Mouse (Mus musculus): ENCODE data around the gene Ankrd22.
"Not testable (repeated sequence)": the region's sequence is repeated elsewhere in the genome, so short reads cannot be mapped to it uniquely, and the experiment has no call there.

Ankrd22 gene

GRCm38 (mm10) chr19:34165891-34166290, at the start of gene Ankrd22:
Gene Ankrd22, minus strand, starts transcription at chr19:34166053.
- no peak for DNase-seq (ENCODE audit: low spot score)

DNA sequence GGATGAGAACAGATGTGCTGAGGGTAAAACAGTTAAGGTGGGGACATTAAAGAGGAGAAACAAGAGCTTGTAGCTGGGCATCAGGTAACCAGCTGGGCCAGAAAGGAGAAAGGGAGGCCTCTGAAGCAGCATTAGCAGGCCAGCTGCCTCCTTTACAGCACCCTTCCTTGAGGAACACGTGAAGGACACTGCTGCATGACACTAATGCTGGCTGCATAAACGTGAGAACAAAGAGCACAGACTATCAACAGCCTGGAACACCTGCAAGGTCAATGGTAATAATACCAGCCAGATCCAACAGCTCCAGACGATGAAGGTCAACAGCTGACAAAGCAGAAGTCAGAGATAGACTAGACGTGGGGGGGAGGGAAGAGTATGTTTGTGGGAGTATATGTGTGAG, 48.3 kb upstream of the Ankrd22 start:
- no peak for DNase-seq (ENCODE audit: low spot score)

DNA sequence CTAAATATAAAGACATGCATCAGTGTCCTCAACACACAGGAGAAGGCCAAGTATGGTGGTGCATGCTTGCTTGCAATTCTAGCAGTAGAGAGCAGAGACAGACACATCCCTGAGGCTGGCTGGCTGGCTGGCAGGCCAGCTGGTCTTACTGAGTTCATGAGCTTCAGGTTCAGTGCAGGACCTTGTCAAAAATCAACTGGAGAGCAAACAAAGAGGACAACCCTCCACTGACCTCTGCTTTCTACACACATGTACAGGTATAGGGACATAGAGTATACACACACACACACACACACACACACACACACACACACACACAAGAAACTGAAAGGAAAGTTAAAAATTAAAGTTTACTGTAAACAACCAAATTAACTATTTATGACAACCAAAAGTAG, 47.4 kb upstream of the Ankrd22 start:
- no peak for DNase-seq (ENCODE audit: low spot score)

GRCm38 (mm10) chr19:34212489-34213250, 46.8 kb upstream of the Ankrd22 start:
- DNase-seq (ENCODE audit: low spot score): no peak

DNA sequence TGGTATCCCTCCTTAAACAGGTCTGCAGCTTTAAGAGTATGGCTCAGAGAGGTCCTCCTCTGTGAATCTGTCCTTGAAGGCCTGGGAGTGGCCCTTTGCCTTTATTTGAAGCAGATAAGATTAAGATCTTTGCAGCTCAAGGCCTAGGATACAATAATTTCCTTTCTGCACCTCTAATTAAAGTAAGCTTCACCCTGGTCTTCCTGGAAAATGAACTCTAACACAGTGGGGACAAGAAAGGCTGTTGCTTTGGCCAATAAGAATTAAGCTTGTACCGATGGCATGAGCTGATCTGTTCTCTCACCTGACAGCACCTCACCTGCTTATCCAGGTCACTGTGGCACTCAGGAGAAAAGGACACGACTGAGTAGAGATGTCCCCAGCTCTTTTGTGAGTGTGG, 45.0 kb upstream of the Ankrd22 start:
- DNase-seq (ENCODE audit: low spot score): no peak

DNA sequence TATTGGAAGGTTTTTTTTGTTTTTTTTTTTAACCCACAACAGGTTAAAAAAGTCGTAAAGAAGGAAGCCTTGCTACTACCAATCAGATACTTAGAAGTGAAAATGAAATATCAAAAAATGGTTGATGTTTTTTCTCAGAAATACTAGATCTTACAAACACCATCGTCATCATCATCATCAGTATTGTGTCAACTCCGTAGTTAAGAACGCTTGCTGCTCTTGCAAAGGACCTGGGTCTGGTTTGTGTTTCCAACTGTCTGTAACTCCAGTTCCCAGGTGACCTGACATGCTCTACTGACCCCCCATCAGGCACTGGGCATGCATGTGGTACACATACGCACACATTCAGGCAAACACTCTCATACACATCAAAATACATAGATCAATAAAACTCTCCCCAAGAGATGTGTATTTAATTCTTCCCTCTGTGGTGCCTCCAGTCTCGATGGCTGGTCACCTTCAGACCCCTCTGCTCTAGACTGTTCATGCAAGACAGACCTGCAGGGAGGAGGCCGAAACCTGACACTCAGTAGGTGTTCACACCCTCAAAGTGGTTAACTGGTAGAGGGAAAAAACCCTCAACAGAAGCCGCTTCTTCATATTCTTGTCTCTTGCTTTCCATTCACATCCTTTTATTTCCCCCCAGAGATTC, 44.2 kb upstream of the Ankrd22 start:
- no peak for DNase-seq (ENCODE audit: low spot score)

DNA sequence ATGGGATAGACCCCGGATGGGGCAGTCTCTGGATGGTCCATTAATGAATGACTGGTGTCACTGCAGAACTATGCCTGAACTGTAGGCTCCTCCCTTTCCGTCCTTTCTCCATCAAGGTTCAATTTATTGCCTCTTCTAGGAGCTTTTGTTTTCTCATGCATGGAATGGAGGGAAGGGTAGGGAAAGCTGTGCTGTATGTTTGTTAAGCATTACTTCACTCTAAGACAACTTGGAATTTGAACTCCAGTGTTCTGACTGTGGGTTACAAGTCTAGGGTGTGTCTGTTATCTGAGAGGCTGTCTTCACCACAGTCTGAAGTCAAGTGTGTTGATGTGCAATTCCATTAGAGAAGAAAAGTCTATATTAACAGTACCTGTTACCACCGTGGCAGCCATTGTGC, 43.2 kb upstream of the Ankrd22 start:
- DNase-seq (ENCODE audit: low spot score): no peak

GRCm38 (mm10) chr19:34206760-34207440, 41.0 kb upstream of the Ankrd22 start:
- no peak for DNase-seq (ENCODE audit: low spot score)

DNA sequence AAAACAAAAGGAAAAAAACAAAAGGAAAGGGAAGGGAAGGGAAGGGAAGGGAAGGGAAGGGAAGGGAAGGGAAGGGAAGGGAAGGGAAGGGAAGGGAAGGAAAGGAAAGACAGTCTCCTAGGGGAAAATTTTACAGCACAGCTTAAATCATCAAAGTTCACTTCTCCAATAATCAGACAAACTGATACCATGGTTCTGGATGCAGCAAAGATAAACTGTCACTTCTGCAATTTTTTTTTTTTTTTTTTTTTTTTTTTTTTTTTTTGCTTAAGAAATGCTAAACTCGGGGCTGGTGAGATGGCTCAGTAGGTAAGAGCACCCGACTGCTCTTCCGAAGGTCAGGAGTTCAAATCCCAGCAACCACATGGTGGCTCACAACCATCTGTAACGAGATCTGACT, 40.3 kb upstream of the Ankrd22 start:
- DNase-seq (ENCODE audit: low spot score): not testable (repeated sequence)

DNA sequence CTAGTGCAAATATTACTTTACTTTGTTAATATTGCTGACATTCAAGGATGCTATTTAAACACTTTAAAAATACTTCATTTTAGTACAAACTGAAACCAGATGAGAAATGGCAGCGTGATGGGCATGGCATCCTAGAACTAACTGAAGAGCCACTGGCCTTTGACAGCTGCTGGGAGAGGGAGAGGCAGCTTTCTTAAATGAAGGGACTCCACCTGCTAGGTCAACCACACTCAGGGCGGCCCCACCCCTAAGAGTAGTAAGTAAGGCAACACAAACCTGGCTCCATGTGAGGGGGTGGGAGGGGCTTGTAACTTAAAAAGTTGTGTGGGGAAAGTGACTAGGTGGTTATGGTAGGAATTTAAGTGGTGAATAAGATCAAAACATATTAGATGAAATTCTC, 36.8 kb upstream of the Ankrd22 start:
- no peak for DNase-seq (ENCODE audit: low spot score)

DNA sequence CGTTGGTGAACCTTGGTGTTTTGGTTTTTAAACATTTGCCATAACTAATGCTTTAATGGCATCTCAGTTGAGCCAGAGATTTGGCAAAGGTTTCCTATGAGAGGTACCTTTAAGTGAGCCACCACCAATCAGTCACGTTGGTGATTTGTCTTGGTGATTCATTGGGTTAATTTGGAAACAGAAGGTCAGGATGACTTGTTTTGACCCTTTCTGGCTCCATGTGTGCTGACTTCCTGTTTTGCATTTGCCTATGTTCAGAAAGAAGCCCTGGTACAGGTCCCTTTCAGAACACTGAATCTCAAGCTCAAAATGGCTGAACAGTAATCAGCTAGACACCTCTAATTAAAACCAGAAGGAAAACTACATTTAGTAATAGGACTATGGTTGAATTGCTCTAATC, 33.6 kb upstream of the Ankrd22 start:
- DNase-seq (ENCODE audit: low spot score): no peak

- DNase-seq (ENCODE audit: low spot score): no peak
Measured at GRCm38 (mm10) chr19:34198901-34199300, 33.0 kb upstream of the Ankrd22 start.

GRCm38 (mm10) chr19:34198066-34198465, 32.2 kb upstream of the Ankrd22 start:
- DNase-seq (ENCODE audit: low spot score): no peak

DNA sequence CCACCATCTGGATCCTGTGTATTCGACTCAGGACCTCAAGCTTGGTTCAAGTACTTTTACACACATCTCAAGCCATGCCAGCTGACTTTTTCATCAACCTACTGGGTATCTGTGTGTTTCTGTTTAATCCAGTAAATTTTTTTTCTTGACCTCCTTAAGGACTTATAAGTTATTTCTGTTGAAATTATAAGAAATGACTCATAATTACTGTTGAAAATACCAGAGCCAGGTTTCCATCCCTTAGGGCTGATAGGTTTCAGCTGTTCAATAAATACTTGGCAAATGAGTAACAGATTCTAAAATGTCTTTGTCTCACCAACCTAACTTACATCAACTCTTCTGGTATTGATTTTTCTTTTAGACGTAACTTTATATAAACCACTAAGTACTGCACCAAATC, 29.2 kb upstream of the Ankrd22 start:
- no peak for DNase-seq (ENCODE audit: low spot score)

DNA sequence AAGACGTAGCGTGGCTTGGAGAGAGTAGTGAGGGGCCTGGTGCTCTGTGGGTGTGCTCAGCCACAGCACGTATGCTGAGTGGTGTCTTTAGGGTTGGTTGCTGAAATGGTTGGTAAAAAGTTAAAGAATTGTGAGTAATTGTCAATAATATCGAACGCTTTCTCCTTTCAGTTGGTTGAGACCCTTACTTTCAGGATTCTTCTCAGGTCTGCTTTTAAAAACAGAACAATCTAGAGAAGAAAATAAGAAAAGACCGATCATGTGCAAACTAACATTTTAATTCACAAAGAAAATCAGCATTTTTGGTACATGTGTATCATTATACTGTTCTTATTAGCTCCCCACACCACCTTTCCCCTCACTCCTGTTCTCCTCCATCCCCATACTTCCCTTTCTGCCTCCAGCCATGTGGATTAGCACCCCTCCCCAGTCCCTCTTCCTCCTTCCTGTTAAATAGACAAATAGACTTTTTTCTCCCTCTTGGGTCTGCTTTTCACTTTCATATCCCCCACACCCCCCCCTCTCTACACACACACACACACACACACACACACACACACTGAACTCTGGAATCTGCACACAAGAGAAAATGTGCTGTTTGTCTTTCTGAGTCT, 28.4 kb upstream of the Ankrd22 start:
- DNase-seq (ENCODE audit: low spot score): no peak

DNA sequence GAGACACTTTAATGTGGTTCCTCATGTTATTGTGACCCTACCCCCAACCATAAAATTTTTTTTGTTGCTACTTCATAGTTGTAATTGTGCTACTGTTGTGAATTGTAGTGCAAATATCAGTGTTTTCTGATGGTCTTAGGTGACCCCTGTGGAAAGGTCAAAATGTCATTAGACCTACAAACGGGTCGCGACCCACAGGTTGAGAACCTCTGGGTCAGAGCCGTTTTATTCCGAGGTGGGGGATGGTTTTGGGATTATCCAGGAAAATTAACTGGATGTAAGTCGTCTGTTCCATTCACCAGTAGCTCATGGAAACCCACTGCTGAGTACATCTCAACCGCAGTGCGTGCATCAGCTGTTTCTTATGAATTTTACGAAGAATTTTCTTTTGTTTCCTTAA, 27.8 kb upstream of the Ankrd22 start:
- no peak for DNase-seq (ENCODE audit: low spot score)

- DNase-seq (ENCODE audit: low spot score): peak; percentile 16
Measured at GRCm38 (mm10) chr19:34193149-34193548, 27.3 kb upstream of the Ankrd22 start.

DNA sequence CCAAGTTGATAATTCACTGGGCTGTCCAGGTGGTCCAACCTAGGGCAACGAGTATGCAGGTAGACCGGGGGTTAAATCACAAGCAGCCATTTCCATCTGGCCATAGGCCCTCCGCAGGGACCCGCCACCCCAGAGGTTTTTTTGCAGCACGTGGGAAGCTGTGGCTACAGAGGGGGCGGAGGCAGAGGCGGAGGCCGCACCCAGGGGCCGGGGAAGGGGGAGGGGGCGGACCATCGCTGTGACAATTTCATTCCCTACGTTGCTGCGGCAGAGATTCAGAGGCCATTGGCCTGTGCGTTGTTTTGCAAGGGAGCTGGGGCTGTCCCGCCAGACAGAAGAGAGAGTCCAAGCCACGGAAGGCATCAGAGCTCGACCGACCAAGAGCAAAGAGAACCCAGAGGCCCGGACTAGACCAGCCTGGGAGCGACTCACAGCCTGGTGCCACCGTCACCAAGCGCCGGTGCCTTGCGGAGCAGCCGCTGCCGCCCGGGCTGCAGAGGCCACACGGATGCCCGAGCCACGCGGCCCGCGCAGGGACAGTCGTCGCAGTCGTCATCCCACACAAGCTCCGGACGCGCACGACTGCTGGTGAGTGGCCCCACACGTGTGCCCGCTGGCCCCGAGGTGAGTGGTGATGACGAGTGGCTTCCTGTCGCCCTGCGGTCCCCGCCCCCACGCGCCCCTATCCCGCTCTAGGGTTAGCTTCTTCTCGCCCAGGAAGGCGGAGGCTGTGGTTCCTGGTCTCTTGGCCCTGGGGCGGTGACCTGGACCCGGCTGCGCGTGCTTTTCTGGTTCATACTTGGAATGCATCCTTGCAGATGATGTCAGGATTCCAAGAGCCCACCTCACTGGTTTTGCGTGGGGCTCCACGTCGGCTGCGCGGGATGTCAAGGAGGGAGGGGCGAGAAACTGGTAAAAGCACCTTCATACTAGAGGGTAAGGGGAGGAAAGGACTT, 26.4 kb upstream of the Ankrd22 start, which contains the start of gene Stambpl1:
Stambpl1 (plus strand) TSS at position 222 of the 956 bp plus-strand sequence.
- DNase-seq (ENCODE audit: low spot score): peak; percentile 19

DNA sequence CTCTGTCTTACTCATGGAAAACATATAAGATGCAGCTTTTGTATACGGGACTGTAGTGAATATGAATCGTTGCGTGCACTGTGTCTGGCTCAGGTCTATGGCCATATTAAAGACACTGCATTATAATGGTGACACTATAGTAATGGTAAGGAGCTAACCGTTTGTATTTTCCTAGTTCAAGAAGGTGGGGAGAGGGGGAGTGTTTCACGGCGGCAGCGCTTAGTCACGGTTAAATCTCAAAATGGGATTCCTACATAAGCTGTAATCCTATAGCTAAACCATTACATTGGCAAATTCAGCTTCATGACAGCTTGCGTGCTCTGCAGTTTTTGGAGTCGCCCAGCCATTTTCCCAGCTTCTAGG, 25.8 kb upstream of the Ankrd22 start:
- DNase-seq (ENCODE audit: low spot score): no peak

DNA sequence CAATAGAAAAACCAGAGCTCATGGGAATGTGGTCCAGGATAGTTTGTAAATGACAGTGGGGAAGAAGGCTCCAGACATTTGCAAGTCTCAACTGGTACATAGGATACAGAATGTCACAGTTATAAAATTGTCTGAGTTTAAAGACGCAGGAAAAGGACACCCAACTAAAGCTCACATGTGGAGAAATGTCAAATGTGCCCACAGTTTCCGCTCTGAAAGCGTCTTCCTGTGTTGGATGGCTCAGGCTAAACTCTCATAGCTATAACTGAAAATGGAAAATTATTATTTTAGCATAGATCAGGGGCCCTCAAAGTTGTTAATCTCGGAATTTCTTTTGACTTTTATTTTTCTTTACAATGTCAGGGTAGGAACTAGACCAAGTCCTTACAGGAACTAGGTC, 21.0 kb upstream of the Ankrd22 start:
- no peak for DNase-seq (ENCODE audit: low spot score)

DNA sequence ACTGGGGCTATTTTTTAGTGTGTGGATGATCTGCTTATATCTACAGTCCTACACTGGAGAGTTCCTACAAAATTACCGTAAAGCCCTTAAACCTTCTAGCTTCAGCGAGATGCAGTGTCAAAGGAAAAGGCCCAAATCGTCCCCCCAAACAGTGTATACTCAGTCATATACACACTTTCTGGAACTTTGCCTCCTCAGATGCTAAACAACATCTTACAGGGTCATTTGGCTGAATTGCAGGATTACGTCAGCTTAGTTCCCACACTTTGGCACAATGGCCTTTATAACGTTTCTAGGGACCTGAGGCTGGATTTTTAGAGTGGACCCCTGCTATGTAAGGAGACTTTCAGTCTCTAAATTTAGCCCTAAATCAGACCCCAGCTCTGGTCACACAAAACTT, 16.6 kb upstream of the Ankrd22 start:
- DNase-seq (ENCODE audit: low spot score): no peak

GRCm38 (mm10) chr19:34181234-34181633, 15.4 kb upstream of the Ankrd22 start:
- DNase-seq (ENCODE audit: low spot score): no peak

All from c-Kit-positive CD71-positive TER-119-positive erythroid progenitor cells, embryonic 14.5 days (primary cell).